Mouse (Mus musculus) brain, embryonic 18.5 days (tissue): Measurements from ENCODE around the gene Krtap5-4.
"Not testable (repeated sequence)": the region's sequence is repeated elsewhere in the genome, so short reads cannot be mapped to it uniquely, and the experiment has no call there.

ENCODE experiments used
- DNase-seq: peaks from one replicate; pipeline ENCODE4 v3.0.0-alpha.2; 2012; ENCODE audit warnings: low read depth, low spot score

Krtap5-4 gene

DNA sequence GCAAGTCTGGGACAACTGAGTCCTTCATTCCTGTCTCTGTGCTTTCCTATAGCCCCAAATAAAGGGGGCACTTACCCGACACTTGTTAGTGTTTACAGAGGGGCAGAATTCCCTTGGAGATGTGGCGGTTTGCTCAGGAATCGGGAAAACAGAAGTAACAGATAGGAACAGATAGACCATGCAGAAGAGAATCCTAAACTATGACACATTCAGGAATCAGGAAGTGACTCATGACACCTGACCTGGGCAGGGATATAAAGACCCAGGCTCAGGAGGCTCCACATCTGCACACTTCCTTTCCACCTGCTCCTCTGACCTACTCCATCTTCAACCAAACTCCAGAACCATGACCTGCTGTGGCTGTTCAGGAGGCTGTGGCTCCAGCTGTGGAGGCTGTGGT lies at the start of gene Krtap5-4:
Gene Krtap5-4 (plus strand): TSS at position 301 of the 400 bp plus-strand sequence.
- DNase-seq = no peak

DNA sequence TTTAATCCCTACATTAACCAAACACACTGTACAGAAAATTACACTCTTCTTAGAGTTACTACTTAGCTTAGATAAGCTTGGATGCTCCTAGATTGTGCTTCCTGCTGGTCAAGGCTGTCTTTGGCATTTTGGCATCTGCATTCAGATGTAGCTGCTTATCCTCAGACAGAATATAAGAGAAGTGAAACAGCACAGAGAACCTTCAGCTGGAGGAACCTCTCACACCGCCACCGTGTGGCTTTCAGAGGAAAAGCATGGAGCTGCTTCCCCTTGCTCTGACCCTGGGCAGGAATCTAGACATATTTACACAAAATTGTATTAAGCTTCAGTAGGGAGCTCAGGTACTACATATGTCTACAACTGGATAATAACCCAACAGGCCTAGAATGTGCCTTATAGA lies 47.8 kb upstream of the Krtap5-4 start:
- no peak for DNase-seq

DNA sequence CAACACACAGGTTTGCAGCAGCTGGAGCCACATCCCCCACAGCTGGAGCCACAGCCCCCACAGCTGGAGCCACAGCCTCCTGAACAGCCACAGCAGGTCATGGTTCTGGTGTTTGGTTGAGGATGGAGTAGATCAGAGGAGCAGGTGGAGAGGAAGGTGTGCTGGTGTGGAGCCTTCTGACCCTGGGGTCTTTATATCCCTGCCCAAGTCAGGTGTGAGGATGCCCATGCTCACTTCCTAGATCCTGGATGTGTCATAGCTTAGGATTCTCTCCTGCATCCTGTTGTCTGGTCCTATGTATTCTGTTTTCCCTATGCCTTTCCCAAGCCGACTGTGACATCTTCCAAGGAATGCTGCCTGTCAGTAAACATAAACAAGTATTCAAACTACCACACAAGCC lies 45.1 kb upstream of the Krtap5-4 start, which contains the start of gene Gm2431:
Gene Gm2431 (minus strand): TSS at position 101 of the 400 bp plus-strand sequence.
- not testable (repeated sequence) for DNase-seq

DNA sequence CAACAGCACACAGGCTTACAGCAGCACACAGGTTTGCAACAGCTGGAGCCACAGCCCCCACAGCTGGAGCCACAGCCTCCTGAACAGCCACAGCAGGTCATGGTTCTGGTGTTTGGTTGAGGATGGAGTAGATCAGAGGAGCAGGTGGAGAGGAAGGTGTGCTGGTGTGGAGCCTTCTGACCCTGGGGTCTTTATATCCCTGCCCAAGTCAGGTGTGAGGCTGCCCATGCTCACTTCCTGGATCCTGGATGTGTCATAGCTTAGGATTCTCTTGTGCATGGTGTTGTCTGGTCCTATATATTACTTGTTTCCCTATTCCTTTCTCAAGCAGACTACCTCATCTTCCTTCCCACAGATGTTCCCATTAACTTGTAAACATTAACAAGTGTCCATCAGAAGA lies 29.1 kb upstream of the Krtap5-4 start, which contains the start of gene Gm4559:
Gene Gm4559 (minus strand): TSS at position 101 of the 400 bp plus-strand sequence.
- DNase-seq = not testable (repeated sequence)

DNA sequence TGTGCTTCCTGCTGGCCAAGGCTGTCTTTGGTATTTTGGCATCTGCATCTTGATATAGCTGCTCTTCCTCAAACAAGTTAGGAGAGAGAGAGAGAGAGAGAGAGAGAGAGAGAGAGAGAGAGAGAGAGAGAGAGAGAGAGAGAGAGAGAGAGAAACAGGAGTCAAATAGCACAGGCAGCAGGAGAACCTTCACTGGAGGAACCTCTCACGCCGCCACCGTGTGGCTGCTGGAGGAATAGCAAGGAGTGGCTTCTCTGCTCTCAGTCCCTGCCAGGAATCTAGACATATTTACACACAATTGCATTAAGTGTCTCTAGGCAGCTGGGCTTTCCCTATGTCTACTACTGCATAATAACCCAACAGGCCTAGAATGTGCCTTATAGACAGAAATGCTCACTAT lies 25.2 kb upstream of the Krtap5-4 start:
- DNase-seq = peak; percentile 20

DNA sequence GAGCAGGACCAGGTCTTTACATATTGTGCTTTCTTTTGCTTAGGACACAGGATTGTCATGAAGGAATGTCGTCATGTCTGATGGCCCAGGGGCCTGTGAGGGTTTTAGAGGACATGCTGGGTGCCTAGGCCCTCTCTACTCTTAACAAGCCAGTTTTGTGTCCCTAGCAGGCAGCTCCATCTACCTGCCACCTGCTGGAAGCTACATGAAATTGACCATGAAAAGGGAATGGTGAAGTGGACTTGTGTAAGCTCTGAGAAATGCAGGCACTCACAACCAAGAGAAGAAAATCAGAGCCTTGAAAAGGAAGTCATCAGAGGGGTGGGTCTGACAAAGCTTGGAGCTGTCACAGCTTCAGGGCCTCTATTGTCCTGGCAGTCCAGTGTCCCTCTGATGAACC lies 24.1 kb upstream of the Krtap5-4 start:
- not testable (repeated sequence) for DNase-seq

DNA sequence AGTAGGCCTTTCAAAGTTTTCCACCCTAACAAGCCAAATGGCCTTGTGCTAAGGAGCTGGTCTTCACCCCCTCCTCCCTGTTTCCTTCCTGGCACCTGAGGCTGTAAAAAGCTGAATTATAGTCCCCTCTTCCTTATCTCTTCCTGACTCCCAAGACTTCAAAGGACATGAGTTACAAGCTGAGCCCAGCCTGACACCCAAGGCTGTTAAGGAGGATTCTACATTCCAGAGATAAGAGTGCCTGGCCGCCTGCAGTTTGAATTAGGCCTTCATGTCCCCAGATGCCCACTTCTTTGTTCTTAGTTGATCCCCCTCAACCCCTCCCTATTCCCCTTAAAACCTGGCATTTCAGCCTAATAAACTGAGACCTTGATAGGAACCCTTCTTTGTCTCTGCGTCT lies 20.5 kb upstream of the Krtap5-4 start:
- DNase-seq = not testable (repeated sequence)

DNA sequence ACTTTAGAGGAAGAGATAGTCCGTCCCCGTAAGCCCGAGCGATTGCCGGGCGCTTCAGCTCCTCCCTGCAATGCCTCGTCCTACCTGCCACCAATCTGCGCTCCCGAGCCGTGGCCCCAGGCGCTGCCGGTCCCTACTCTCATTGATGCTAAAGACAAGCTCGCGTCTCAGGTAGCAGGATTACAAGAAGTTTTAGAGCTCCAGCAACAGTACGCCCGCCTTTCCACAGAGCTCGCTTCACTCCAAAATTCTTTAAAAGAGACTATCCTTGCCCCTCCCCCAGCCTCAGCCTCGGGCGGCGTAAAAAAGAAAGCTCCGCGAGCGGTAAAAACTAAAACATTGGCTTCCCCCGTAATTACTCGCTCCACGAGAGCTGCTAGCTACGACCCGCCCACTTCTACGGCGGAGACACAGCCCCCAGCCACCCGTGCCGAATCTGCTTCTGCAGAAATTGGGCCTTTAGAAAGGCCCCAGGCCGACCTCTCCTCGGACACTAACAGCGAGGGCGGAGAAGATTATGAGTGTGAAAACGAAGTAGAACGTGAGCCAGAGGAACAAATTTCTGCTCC lies 19.2 kb upstream of the Krtap5-4 start:
- peak; percentile 14 for DNase-seq

DNA sequence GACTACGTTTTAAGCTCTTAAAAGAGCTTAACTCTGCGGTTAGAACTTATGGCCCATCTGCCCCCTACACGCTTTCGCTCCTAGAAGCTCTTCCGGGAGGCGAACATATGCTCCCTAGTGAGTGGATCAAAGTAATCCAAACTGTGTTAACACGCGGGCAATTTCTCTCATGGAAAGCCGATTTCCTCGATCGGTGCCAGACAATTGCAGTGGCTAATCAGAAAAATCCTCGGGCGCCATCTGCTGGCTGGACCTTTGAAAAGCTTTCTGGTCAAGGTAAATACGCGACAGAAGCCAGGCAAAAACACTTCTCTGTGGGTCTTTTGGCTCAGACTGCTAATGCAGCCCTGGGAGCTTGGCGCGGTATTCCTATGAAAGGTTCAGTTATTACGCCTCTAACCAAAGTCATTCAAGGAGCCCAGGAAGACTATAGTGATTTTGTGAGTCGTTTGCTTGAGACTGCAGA lies 18.7 kb upstream of the Krtap5-4 start:
- DNase-seq = peak; percentile 79

DNA sequence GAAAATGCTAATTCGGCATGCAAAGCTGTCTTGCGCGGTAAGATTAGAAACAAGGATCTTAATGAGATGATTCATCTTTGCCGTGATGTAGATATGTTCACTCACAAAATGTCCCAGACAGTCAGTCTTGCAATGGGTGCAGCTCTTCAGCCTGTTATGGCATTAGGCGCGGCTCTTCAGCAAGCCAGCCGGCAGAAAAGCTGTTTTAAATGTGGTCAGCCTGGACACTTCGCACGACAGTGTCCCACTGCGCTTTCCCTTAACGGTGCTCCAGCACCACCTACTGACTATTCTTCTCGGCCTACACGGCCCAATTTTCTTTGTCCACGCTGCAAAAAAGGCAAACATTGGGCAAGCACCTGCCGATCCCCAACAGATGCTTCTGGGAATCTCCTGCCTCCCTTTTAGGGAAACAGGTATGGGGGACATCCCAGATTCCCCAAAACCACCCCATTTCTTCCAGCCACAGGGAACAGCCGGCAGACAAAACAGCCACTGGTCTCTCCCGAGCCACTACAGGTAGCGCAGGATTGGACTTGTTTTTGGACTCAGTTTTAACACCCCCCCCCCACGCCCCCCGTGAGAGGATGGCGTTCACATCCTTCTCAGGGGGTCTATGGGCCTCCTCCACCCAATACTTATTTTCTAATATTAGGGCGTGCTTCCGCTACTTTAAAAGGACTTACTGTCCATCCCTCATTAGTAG lies 18.1 kb upstream of the Krtap5-4 start:
- peak; percentile 22 for DNase-seq

DNA sequence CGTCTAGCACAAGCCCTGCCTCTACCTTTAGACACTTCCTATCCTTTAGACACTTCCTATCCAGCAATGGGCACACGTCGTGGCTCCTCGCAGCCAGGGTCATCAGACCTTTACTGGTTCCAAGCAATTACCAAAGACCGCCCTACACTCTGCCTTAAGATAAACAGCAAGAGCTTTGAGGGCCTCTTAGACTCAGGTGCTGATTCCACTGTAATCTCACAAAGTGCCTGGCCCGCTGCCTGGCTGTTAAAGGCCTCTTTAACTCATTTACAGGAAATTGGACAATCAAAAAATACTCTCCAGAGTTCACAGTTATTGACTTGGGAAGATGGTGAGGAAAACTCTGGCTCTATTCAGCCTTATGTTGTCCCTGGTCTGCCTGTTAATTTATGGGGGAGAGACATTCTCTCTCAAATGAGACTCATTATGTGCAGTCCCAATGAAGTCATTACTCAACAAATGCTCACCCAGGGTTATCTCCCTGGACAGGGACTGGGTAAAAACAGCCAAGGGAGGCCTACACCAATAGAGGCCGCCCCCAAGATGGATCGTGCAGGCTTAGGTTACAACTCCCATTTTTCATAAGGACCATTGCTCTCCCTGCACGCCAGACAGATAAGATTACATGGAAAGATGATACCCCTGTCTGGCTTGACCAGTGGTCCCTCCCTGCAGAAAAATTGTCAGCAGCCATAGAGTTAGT lies 17.3 kb upstream of the Krtap5-4 start:
- DNase-seq = not testable (repeated sequence)

DNA sequence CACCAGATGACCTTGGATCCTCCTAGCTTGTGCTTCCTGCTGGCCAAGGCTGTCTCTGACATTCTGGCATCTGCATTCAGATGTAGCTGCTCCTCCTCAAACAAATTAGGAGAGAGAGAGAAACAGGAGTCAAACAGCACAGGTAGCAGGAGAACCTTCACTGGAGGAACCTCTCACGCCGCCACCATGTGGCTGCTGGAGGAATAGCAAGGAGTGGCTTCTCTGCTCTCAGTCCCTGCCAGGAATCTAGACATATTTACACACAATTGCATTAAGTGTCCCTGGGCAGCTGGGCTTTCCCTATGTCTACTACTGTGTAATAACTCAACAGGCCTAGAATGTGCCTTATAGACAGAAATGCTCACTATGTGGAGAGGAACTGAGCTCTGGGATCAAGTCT lies 9.5 kb upstream of the Krtap5-4 start:
- DNase-seq = not testable (repeated sequence)

DNA sequence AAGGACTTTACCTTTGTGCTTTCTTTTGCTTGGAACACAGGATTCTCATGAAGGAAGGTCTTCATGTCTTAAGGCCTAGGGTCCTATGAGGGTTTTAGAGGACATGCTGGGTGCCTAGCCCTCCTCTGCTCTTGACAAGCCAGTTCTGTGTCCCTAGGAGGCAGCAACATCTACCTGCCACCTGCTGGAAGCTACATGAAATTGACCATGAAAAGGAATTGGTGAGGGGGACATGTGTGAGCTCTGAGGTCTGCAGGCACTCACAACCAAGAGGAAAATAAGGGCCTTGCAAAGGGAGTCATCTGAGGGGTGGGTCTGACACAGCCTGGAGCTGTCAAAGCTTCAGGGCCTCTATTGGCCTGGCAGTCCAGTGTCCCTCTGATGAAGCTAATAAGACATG lies 7.9 kb upstream of the Krtap5-4 start:
- no peak for DNase-seq

DNA sequence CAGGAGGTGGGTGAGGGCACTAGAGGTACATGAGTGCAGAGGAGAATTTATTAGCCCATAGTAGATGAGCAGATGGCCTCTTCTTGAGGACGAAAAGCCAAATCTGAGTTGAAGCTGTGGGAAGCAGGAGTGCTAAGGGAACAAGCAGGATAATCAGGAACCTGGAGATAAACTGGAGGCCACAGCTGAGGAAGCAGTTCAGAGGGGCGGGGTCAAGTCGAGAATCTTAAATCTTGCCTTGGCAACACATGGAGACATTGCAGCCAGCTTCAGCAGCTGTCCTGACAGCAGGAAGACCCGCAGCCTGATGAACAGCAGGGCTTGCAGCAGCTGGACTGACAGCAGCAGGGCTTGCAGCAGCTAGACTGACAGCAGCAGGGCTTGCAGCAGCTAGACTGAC lies 7.2 kb upstream of the Krtap5-4 start:
- not testable (repeated sequence) for DNase-seq

DNA sequence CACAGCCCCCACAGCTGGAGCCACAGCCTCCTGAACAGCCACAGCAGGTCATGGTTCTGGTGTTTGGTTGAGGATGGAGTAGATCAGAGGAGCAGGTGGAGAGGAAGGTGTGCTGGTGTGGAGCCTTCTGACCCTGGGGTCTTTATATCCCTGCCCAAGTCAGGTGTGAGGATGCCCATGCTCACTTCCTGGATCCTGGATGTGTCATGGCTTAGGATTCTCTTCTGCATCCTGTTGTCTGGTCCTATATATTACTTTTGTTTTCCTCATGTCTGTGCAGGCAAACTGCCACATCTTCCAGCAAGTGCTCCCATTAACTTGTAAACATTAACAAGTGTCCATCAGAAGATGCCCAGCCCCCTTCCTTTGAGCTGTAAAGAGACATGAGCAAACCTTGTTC lies 6.3 kb upstream of the Krtap5-4 start, which contains the start of gene Krtap5-1:
Gene Krtap5-1 (minus strand): TSS at position 101 of the 400 bp plus-strand sequence.
- not testable (repeated sequence) for DNase-seq

DNA sequence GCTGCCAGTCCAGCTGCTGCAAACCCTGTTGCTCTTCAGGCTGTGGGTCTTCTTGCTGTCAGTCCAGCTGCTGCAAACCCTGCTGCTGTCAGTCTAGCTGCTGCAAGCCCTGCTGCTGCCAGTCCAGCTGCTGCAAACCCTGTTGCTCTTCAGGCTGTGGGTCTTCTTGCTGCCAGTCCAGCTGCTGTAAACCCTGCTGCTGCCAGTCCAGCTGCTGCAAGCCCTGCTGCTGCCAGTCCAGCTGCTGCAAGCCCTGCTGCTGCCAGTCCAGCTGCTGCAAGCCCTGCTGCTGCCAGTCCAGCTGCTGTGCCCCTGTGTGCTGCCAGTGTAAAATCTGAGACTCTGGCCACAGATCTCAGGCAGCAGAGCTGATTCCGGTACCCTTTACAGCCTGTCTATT lies 580 bp downstream of the Krtap5-4 start:
- DNase-seq = not testable (repeated sequence)

DNA sequence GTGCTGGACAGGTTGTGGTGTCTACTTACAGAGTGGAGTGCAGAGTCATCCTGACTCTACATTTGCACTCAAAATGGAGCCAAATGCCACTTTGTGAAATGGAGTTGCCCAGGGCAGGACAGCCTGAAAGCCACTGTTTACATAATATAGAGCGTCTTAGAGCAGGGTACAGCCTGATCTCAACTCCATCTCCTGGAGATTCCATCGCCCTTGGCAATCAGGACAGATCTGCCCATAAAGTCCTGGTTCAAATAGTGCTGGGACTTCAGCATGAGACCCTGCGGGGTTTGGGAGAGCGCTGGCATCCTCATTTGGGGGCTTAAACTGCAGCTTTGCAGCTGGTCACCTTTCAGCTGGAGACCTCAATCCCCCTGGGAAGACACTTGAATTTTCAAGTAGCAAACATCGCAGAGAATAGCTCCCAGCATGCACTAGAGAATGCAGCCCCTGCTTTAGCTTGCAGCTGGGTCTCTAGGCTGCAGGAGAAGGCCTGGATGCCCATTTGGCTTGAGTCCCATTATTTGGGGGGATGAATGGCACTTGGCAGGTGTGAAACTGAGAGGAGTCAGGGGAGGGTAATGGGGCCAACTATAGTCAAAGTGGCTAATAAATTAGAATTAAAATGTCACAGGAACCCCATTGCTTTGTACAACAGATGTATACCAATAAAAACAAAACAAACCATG lies 11.4 kb downstream of the Krtap5-4 start:
- no peak for DNase-seq

DNA sequence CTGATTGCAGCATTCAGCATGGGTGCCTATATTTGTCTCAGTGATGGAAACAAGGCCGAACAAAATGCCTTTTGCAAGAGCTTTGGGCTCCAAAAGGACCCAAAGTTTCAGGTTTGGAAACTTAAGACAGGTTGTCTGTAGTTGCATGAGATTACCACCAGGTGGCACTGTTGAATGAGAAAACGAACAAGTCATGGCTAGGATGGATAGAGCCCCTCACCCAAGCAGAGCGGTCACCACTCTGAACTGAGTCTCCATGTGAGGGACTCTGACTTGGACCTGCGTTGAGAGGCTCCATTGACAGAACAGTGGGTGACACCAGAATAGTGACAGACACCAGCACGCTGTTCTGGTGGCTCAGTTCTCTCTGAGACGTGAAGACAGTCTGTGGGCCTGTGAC lies 13.2 kb downstream of the Krtap5-4 start:
- peak; percentile 22 for DNase-seq

DNA sequence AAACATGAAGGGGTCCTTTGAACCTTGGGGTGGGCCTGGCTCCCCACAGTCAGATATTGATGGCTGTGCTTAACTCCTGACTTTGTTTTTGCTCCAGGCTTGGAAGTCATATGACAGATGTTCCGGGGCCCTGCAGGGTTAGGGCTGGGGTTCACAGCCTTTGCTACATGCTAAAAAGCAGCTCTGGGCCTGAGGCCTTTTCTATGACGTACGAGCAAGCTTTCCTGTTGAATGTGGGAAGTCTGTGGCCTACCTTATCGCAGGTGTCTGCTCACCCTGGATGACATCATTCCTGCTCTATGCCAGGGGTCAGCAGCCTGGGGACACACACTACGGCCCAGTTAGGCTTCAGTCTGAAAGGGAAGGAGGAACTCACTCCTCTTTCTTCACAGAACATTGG lies 13.9 kb downstream of the Krtap5-4 start:
- DNase-seq = no peak

DNA sequence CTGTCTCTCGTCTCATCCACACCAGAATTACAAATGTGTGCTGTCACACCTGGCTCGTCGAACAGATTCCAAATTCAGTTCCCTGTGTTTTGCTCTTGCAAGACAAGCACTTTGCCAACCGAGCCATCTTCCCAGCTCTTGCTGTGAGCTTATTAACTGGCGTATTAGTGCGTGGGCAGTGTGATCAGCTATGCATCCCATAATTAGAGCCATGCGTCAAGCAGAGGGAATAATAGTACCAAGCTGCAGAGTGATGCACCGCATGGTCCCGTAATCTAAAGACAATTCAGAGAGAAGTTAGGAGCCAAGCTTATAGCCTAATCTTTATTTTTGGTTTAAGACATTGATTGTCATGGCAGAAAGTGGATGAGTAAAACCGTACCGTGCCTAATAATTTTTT lies 15.8 kb downstream of the Krtap5-4 start:
- DNase-seq = no peak

DNA sequence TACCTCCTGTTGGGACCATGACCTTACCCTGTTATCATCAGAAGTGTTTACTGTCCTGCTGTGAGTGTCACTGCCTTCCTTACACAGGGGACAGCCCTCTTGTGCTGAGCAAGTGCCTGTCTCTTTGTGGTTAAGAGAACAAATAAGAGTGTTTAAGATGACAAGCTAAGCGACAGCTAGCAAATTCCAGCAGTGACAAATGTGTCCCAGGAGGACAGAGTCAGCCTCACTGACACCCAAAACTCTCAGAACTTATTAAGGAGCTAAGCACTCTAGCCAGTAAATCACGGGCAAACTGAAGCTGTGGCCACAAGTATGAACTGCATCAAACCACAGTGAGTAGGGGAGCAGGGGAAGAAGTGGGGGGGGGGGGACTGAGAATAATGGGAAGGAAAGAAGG lies 17.6 kb downstream of the Krtap5-4 start:
- no peak for DNase-seq
